15 mouse cellular contexts compared by ENCODE assay signal in genomic region chr1:36061211-36061915, GRCm38 (mm10). TPM values are rescaled to one million over a fixed set of nuclear protein-coding genes. Genes with fewer than 3 reads are reported as not detected.
DNase-seq lines count a peak whose midpoint lies in the region; ATAC-seq and TF ChIP-seq lines count a peak whose summit lies in the region.
"Had no signal": no experiment of that assay in that cellular context is flagged by ENCODE, and none has a peak within 500 bp of the region (broad histone marks: within the 10 kb centered on the region; RNA-seq: fewer than 3 reads in every experiment).

No protein-coding gene starts in this region.

- H3K9ac ChIP-seq in heart, embryonic 13.5 days: no peak overlapping the region
- H3K9ac ChIP-seq in heart, embryonic 12.5 days: no peak overlapping the region
- H3K9ac ChIP-seq in midbrain, embryonic 11.5 days (ENCODE audit: low read length): no peak overlapping the region
- no peak overlapping the region for H3K9ac ChIP-seq in midbrain, postnatal 0 days (replicated peaks; ENCODE audit: low read length, poor library complexity, severe bottlenecking)
- no peak overlapping the region for H3K9ac ChIP-seq in hindbrain, postnatal 0 days (replicated peaks; ENCODE audit: low read length)
- H3K9ac ChIP-seq: embryonic facial prominence, embryonic 12.5 days; hindbrain, embryonic 12.5 days; liver, embryonic 14.5 days; neural tube, embryonic 12.5 days had no signal

- H3K27ac ChIP-seq in heart, embryonic 13.5 days (replicated peaks): 0 out of 2 replicates have a peak overlapping the region, but pooled peaks have one; percentile 58
- no peak overlapping the region for H3K27ac ChIP-seq in heart, embryonic 12.5 days (ENCODE audit: poor library complexity, severe bottlenecking)
- H3K27ac ChIP-seq in midbrain, embryonic 11.5 days (ENCODE audit: low read depth, low read length): no peak overlapping the region
- no peak overlapping the region for H3K27ac ChIP-seq in midbrain, postnatal 0 days (ENCODE audit: low read depth, low read length)
- no peak overlapping the region for H3K27ac ChIP-seq in hindbrain, postnatal 0 days
- H3K27ac ChIP-seq: hindbrain, embryonic 12.5 days; liver, embryonic 14.5 days; neural tube, embryonic 12.5 days had no signal

- H3K9me3 ChIP-seq in heart, embryonic 13.5 days: no peaks in the 10 kb centered on the region
- H3K9me3 ChIP-seq in heart, embryonic 12.5 days (replicated peaks): no peaks in the 10 kb centered on the region
- no peaks in the 10 kb centered on the region for H3K9me3 ChIP-seq in midbrain, embryonic 11.5 days (ENCODE audit: control insufficient read depth, low read length)
- H3K9me3 ChIP-seq in midbrain, postnatal 0 days (ENCODE audit: low read length): no peaks in the 10 kb centered on the region
- H3K9me3 ChIP-seq in E14TG2a.4 (ENCODE audit: low read length): no peaks in the 10 kb centered on the region
- H3K9me3 ChIP-seq in hindbrain, postnatal 0 days (ENCODE audit: low read length): no peaks in the 10 kb centered on the region
- H3K9me3 ChIP-seq: embryonic facial prominence, embryonic 12.5 days; hindbrain, embryonic 12.5 days; neural tube, embryonic 12.5 days had no signal

- 85% methylated on average over 11 of the region's 11 CpGs for WGBS in heart, embryonic 13.5 days
- WGBS in heart, embryonic 12.5 days: 90% methylated on average over 11 of the region's 11 CpGs
- 65% methylated on average over 11 of the region's 11 CpGs for WGBS in midbrain, embryonic 11.5 days
- 77% methylated on average over 11 of the region's 11 CpGs for WGBS in midbrain, postnatal 0 days
- WGBS in hindbrain, postnatal 0 days: 76% methylated on average over 11 of the region's 11 CpGs

- H3K4me3 ChIP-seq in heart, embryonic 13.5 days: no peak overlapping the region
- no peak overlapping the region for H3K4me3 ChIP-seq in heart, embryonic 12.5 days
- no peak overlapping the region for H3K4me3 ChIP-seq in midbrain, embryonic 11.5 days (ENCODE audit: low read depth, low read length)
- H3K4me3 ChIP-seq in midbrain, postnatal 0 days (ENCODE audit: low read depth, low read length): no peak overlapping the region
- H3K4me3 ChIP-seq in E14TG2a.4 (replicated peaks; ENCODE audit: low read length): peak overlapping the region; percentile 33
- no peak overlapping the region for H3K4me3 ChIP-seq in hindbrain, postnatal 0 days (ENCODE audit: low read length)
- H3K4me3 ChIP-seq: embryonic facial prominence, embryonic 12.5 days; hindbrain, embryonic 12.5 days; neural tube, embryonic 12.5 days had no signal

- H3K36me3 ChIP-seq in heart, embryonic 13.5 days: no peaks in the 10 kb centered on the region
- no peaks in the 10 kb centered on the region for H3K36me3 ChIP-seq in heart, embryonic 12.5 days
- no peaks in the 10 kb centered on the region for H3K36me3 ChIP-seq in midbrain, embryonic 11.5 days (ENCODE audit: control insufficient read depth, insufficient read depth, low read length)
- H3K36me3 ChIP-seq in midbrain, postnatal 0 days (ENCODE audit: insufficient read depth, low read length): no peaks in the 10 kb centered on the region
- H3K36me3 ChIP-seq in E14TG2a.4 (ENCODE audit: insufficient read depth, low read length): no peaks in the 10 kb centered on the region
- no peaks in the 10 kb centered on the region for H3K36me3 ChIP-seq in hindbrain, postnatal 0 days (ENCODE audit: insufficient read depth, low read length)
- H3K36me3 ChIP-seq: embryonic facial prominence, embryonic 12.5 days; hindbrain, embryonic 12.5 days; neural tube, embryonic 12.5 days had no signal

- TF ChIP-seq CTCF in midbrain, postnatal 0 days (IDR thresholded peaks at IDR 0.05): no peak
- no peak for TF ChIP-seq CTCF in E14TG2a.4 (conservative IDR thresholded peaks at IDR 0.05; ENCODE audit: low read length)
- TF ChIP-seq CTCF in hindbrain, postnatal 0 days (IDR thresholded peaks at IDR 0.05; ENCODE audit: low read depth): no peak

- ATAC-seq in heart, embryonic 13.5 days (ENCODE audit: extremely low read depth, insufficient number of reproducible peaks, low FRiP score, low TSS enrichment): no peak
- ATAC-seq in heart, embryonic 12.5 days (ENCODE audit: insufficient number of reproducible peaks, low FRiP score): no peak
- ATAC-seq in midbrain, embryonic 11.5 days (ENCODE audit: low FRiP score): no peak
- ATAC-seq in midbrain, postnatal 0 days (ENCODE audit: low FRiP score): no peak
- no peak for ATAC-seq in monocyte, adult 5-6 weeks (replicated peaks; ENCODE audit: insufficient number of reproducible peaks, low FRiP score, low TSS enrichment, poor library complexity, severe bottlenecking)
- no peak for ATAC-seq in hindbrain, postnatal 0 days

- H3K27me3 ChIP-seq in heart, embryonic 13.5 days (replicated peaks): no peaks in the 10 kb centered on the region
- H3K27me3 ChIP-seq in heart, embryonic 12.5 days (replicated peaks): no peaks in the 10 kb centered on the region
- H3K27me3 ChIP-seq in midbrain, embryonic 11.5 days (ENCODE audit: control insufficient read depth, insufficient read depth, low read length): no peaks in the 10 kb centered on the region
- no peaks in the 10 kb centered on the region; the same call in 1 of the 2 replicates for H3K27me3 ChIP-seq in midbrain, postnatal 0 days (ENCODE audit: insufficient read depth, low read length)
- H3K27me3 ChIP-seq in E14TG2a.4 (ENCODE audit: insufficient read depth, low read length): no peaks in the 10 kb centered on the region
- no peaks in the 10 kb centered on the region for H3K27me3 ChIP-seq in hindbrain, postnatal 0 days (ENCODE audit: insufficient read depth, low read length)
- H3K27me3 ChIP-seq: hindbrain, embryonic 12.5 days; neural tube, embryonic 12.5 days had no signal

- H3K4me1 ChIP-seq in heart, embryonic 13.5 days: peaks cover 52% of the 10 kb centered on the region
- peaks cover 52% of the 10 kb centered on the region for H3K4me1 ChIP-seq in heart, embryonic 12.5 days (replicated peaks)
- peaks cover 29% of the 10 kb centered on the region for H3K4me1 ChIP-seq in midbrain, embryonic 11.5 days (ENCODE audit: control insufficient read depth, insufficient read depth, low read length)
- H3K4me1 ChIP-seq in midbrain, postnatal 0 days (ENCODE audit: insufficient read depth, low read length): peaks cover 3% of the 10 kb centered on the region; the same call in 1 of the 2 replicates
- peaks cover 98% of the 10 kb centered on the region for H3K4me1 ChIP-seq in E14TG2a.4 (replicated peaks; ENCODE audit: low read depth, low read length)
- H3K4me1 ChIP-seq in hindbrain, postnatal 0 days (ENCODE audit: insufficient read depth, low read length): peaks cover 12% of the 10 kb centered on the region; the same call in 1 of the 2 replicates

- peak; percentile 76 for DNase-seq in midbrain, embryonic 11.5 days (ENCODE audit: low spot score, missing footprints)
- DNase-seq in midbrain, postnatal 0 days (ENCODE audit: low spot score): no peak
- DNase-seq in ZHBTc4 (ENCODE audit: low read depth, low spot score): peak; percentile 96
- DNase-seq in hindbrain, postnatal 0 days (ENCODE audit: low spot score): no peak
- DNase-seq: adrenal gland, postnatal 14 days; cerebellum, postnatal 25 days; kidney, adult 8-10 months had no signal

- no peak overlapping the region for H3K4me2 ChIP-seq in heart, embryonic 13.5 days
- no peak overlapping the region for H3K4me2 ChIP-seq in heart, embryonic 12.5 days
- H3K4me2 ChIP-seq in midbrain, embryonic 11.5 days: no peak overlapping the region
- H3K4me2 ChIP-seq in midbrain, postnatal 0 days (ENCODE audit: low read depth, low read length, poor library complexity, severe bottlenecking): no peak overlapping the region
- H3K4me2 ChIP-seq in hindbrain, postnatal 0 days (ENCODE audit: low read depth, low read length): no peak overlapping the region
- H3K4me2 ChIP-seq: embryonic facial prominence, embryonic 12.5 days; hindbrain, embryonic 12.5 days; neural tube, embryonic 12.5 days had no signal

RNA-seq across cellular contexts. Expression of gene Hs6st1, which starts 6.8 kb away (rescaled TPM):
- 4.2 and 4.4 TPM in 2 replicates for polyA plus RNA-seq in heart, embryonic 13.5 days (2015; fragmentation: Nextera tagmentation; extraction: Ambion mirVana)
- polyA plus RNA-seq in heart, embryonic 12.5 days (2016; fragmentation: Nextera tagmentation; extraction: Ambion mirVana): 13.0 and 15.3 TPM in 2 replicates
- polyA plus RNA-seq in midbrain, embryonic 11.5 days (2014; fragmentation: Nextera tagmentation; extraction: Ambion mirVana): 16.7 and 20.3 TPM in 2 replicates
- total RNA-seq in midbrain, postnatal 0 days (2014; rRNA removed): 89.8 and 104 TPM in 2 replicates
- polyA plus RNA-seq in midbrain, postnatal 0 days (2015; fragmentation: Nextera tagmentation; extraction: Ambion mirVana): 17.3 and 17.4 TPM in 2 replicates
- total RNA-seq in monocyte, adult 5-6 weeks (2017): 16.2 to 26.3 TPM (median 21.9 TPM) in 3 replicates
- total RNA-seq in hindbrain, postnatal 0 days (2014; rRNA removed): 107 and 112 TPM in 2 replicates
- 16.9 and 19.0 TPM in 2 replicates for polyA plus RNA-seq in hindbrain, postnatal 0 days (2015; fragmentation: Nextera tagmentation; extraction: Ambion mirVana)

Comparison
In these comparisons a context has a peak if more than half of its experiments do, and no peak if none do; other contexts are left out.
1. DNase-seq: peak in midbrain, embryonic 11.5 days (single experiment) and ZHBTc4 (single experiment); none in midbrain, postnatal 0 days (single experiment) and hindbrain, postnatal 0 days (single experiment).